14 mouse cellular contexts compared by ENCODE assay signal in the genomic region with DNA sequence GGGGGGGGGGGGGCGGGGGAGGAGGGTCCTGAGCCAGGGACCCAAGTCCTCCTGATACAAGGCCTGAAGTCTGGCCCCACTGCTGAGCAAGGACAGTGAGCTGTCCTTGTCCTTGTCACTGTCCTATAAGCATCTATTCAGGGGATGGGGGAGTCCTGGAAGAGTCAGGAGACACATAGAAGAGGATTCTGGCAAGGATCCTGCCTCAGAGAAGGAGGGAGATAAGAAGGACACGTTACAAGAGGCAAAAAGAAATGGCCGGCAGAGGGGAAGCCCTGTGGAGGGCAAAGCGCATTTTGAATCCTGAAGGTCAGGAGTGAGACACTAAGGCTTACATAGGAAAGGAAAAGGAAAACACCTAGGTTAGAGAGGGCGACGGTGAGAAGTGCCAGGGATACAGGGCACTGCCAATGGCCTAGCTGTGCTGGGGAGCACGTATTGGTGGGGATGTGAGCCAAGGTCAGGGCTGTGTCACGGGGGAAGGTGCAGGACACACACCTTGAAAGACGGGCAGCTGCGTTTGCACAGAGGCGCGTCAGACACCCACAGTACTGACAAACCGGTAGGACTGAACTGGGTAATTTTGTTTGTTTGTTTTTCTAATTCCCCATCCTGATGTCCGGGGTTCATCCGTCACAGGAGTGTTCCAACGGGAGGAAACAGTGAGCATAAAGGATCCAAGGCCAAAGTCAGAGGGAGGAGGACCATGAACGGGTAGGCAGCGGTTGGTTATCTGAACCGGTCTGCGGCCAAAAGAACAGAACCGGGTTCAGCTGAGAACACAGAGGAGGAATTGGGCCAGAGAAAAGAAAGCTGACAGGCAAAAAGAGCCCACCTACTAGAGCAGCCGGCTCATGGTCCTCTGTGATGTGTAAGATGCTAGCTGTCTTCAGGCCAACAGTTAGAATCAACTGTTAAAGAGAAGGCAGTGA. TPM values are rescaled to one million over a fixed set of nuclear protein-coding genes. Genes with fewer than 3 reads are reported as not detected.
DNase-seq lines count a peak whose midpoint lies in the region; ATAC-seq and TF ChIP-seq lines count a peak whose summit lies in the region.
"Had no signal": no experiment of that assay in that cellular context is flagged by ENCODE, and none has a peak within 500 bp of the region (broad histone marks: within the 10 kb centered on the region; RNA-seq: fewer than 3 reads in every experiment).

No protein-coding gene starts in this region.

- ATAC-seq in embryonic facial prominence, embryonic 14.5 days (ENCODE audit: low read depth), result no peak
- peak; percentile 79 for ATAC-seq in hindbrain, embryonic 16.5 days
- no peak for ATAC-seq in hindbrain, embryonic 11.5 days (ENCODE audit: low FRiP score)
- peak; percentile 74 for ATAC-seq in midbrain, postnatal 0 days (ENCODE audit: low FRiP score)
- ATAC-seq: forebrain, embryonic 13.5 days; midbrain, embryonic 15.5 days had no signal

- H3K4me3 ChIP-seq in embryonic facial prominence, embryonic 14.5 days (ENCODE audit: low read depth, low read length), result no peak overlapping the region
- no peak overlapping the region for H3K4me3 ChIP-seq in embryonic facial prominence, embryonic 10.5 days
- H3K4me3 ChIP-seq in hindbrain, embryonic 16.5 days (ENCODE audit: low read length), result no peak overlapping the region
- no peak overlapping the region for H3K4me3 ChIP-seq in hindbrain, embryonic 11.5 days (ENCODE audit: low read depth, low read length)
- no peak overlapping the region for H3K4me3 ChIP-seq in midbrain, postnatal 0 days (ENCODE audit: low read depth, low read length)
- no peak overlapping the region for H3K4me3 ChIP-seq in midbrain, embryonic 10.5 days
- H3K4me3 ChIP-seq: embryonic facial prominence, embryonic 13.5 days; forebrain, embryonic 13.5 days; hindbrain, embryonic 13.5 days; limb, embryonic 10.5 days; liver, embryonic 15.5 days; midbrain, embryonic 15.5 days had no signal

- TF ChIP-seq CTCF in midbrain, postnatal 0 days (IDR thresholded peaks at IDR 0.05), result no peak

- no peaks in the 10 kb centered on the region for H3K36me3 ChIP-seq in embryonic facial prominence, embryonic 14.5 days (ENCODE audit: control insufficient read depth, insufficient read depth, low read length)
- no peaks in the 10 kb centered on the region for H3K36me3 ChIP-seq in embryonic facial prominence, embryonic 10.5 days (replicated peaks)
- no peaks in the 10 kb centered on the region for H3K36me3 ChIP-seq in hindbrain, embryonic 16.5 days (ENCODE audit: control insufficient read depth, insufficient read depth, low read length)
- H3K36me3 ChIP-seq in hindbrain, embryonic 11.5 days (ENCODE audit: control insufficient read depth, insufficient read depth, low read length), result no peaks in the 10 kb centered on the region
- no peaks in the 10 kb centered on the region for H3K36me3 ChIP-seq in midbrain, postnatal 0 days (ENCODE audit: insufficient read depth, low read length)
- no peaks in the 10 kb centered on the region for H3K36me3 ChIP-seq in midbrain, embryonic 10.5 days
- H3K36me3 ChIP-seq: embryonic facial prominence, embryonic 13.5 days; hindbrain, embryonic 13.5 days; limb, embryonic 10.5 days; liver, embryonic 15.5 days; midbrain, embryonic 15.5 days had no signal

- peaks cover 24% of the 10 kb centered on the region for H3K4me1 ChIP-seq in embryonic facial prominence, embryonic 14.5 days (ENCODE audit: control insufficient read depth, insufficient read depth, low read length)
- H3K4me1 ChIP-seq in embryonic facial prominence, embryonic 10.5 days, result peaks cover 52% of the 10 kb centered on the region
- H3K4me1 ChIP-seq in hindbrain, embryonic 16.5 days (ENCODE audit: control insufficient read depth, insufficient read depth, low read depth, low read length), result peaks cover 12% of the 10 kb centered on the region
- no peaks in the 10 kb centered on the region for H3K4me1 ChIP-seq in hindbrain, embryonic 11.5 days (replicated peaks; ENCODE audit: control insufficient read depth, insufficient read depth, low read length)
- H3K4me1 ChIP-seq in midbrain, postnatal 0 days (ENCODE audit: insufficient read depth, low read length), result peaks cover 13% of the 10 kb centered on the region; the same call in 1 of the 2 replicates
- peaks cover 20% of the 10 kb centered on the region for H3K4me1 ChIP-seq in midbrain, embryonic 10.5 days

- H3K27me3 ChIP-seq in embryonic facial prominence, embryonic 14.5 days (replicated peaks; ENCODE audit: control insufficient read depth, insufficient read depth, low read length), result no peaks in the 10 kb centered on the region
- H3K27me3 ChIP-seq in embryonic facial prominence, embryonic 10.5 days (replicated peaks; ENCODE audit: low read depth, poor library complexity, severe bottlenecking), result no peaks in the 10 kb centered on the region; the same call in 1 of the 2 replicates
- no peaks in the 10 kb centered on the region for H3K27me3 ChIP-seq in hindbrain, embryonic 16.5 days (replicated peaks; ENCODE audit: control insufficient read depth, insufficient read depth, low read length)
- no peaks in the 10 kb centered on the region for H3K27me3 ChIP-seq in hindbrain, embryonic 11.5 days (ENCODE audit: control insufficient read depth, insufficient read depth, low read length)
- H3K27me3 ChIP-seq in midbrain, postnatal 0 days (ENCODE audit: insufficient read depth, low read length), result no peaks in the 10 kb centered on the region
- H3K27me3 ChIP-seq in midbrain, embryonic 10.5 days (ENCODE audit: low read depth, poor library complexity, severe bottlenecking), result no peaks in the 10 kb centered on the region
- H3K27me3 ChIP-seq: embryonic facial prominence, embryonic 13.5 days; forebrain, embryonic 13.5 days; hindbrain, embryonic 13.5 days; liver, embryonic 15.5 days; midbrain, embryonic 15.5 days had no signal

- H3K9ac ChIP-seq in embryonic facial prominence, embryonic 14.5 days (ENCODE audit: low read depth, low read length), result 0 out of 2 replicates have a peak overlapping the region, but pooled peaks have one; percentile 0
- no peak overlapping the region for H3K9ac ChIP-seq in hindbrain, embryonic 16.5 days (ENCODE audit: low read depth, low read length)
- H3K9ac ChIP-seq in hindbrain, embryonic 11.5 days (ENCODE audit: low read depth, low read length), result no peak overlapping the region
- no peak overlapping the region for H3K9ac ChIP-seq in midbrain, postnatal 0 days (replicated peaks; ENCODE audit: low read length, poor library complexity, severe bottlenecking)
- H3K9ac ChIP-seq: embryonic facial prominence, embryonic 13.5 days; forebrain, embryonic 13.5 days; hindbrain, embryonic 13.5 days; liver, embryonic 15.5 days; midbrain, embryonic 15.5 days had no signal

- no peak overlapping the region for H3K27ac ChIP-seq in embryonic facial prominence, embryonic 14.5 days (replicated peaks; ENCODE audit: low read depth, low read length)
- no peak overlapping the region for H3K27ac ChIP-seq in embryonic facial prominence, embryonic 10.5 days (replicated peaks)
- 0 out of 2 replicates have a peak overlapping the region, but pooled peaks have one; percentile 16 for H3K27ac ChIP-seq in hindbrain, embryonic 16.5 days (ENCODE audit: low read depth, low read length)
- H3K27ac ChIP-seq in hindbrain, embryonic 11.5 days (ENCODE audit: low read depth, low read length), result no peak overlapping the region
- no peak overlapping the region for H3K27ac ChIP-seq in midbrain, postnatal 0 days (ENCODE audit: low read depth, low read length)
- no peak overlapping the region for H3K27ac ChIP-seq in midbrain, embryonic 10.5 days (replicated peaks)
- H3K27ac ChIP-seq: embryonic facial prominence, embryonic 13.5 days; forebrain, embryonic 13.5 days; hindbrain, embryonic 13.5 days; limb, embryonic 10.5 days; liver, embryonic 15.5 days; midbrain, embryonic 15.5 days had no signal

- no peaks in the 10 kb centered on the region for H3K9me3 ChIP-seq in embryonic facial prominence, embryonic 14.5 days (ENCODE audit: control insufficient read depth, low read length)
- no peaks in the 10 kb centered on the region for H3K9me3 ChIP-seq in embryonic facial prominence, embryonic 10.5 days
- no peaks in the 10 kb centered on the region for H3K9me3 ChIP-seq in hindbrain, embryonic 16.5 days (ENCODE audit: control insufficient read depth, low read length)
- H3K9me3 ChIP-seq in hindbrain, embryonic 11.5 days (ENCODE audit: control insufficient read depth, low read length), result no peaks in the 10 kb centered on the region
- no peaks in the 10 kb centered on the region for H3K9me3 ChIP-seq in midbrain, postnatal 0 days (ENCODE audit: low read length)
- H3K9me3 ChIP-seq in midbrain, embryonic 10.5 days (replicated peaks), result no peaks in the 10 kb centered on the region
- H3K9me3 ChIP-seq: embryonic facial prominence, embryonic 13.5 days; forebrain, embryonic 13.5 days; hindbrain, embryonic 13.5 days; limb, embryonic 10.5 days; liver, embryonic 15.5 days; midbrain, embryonic 15.5 days had no signal

- WGBS in embryonic facial prominence, embryonic 14.5 days, result 74% methylated on average over 21 of the region's 22 CpGs
- WGBS in embryonic facial prominence, embryonic 10.5 days, result 74% methylated on average over 22 of the region's 22 CpGs
- 74% methylated on average over 21 of the region's 22 CpGs for WGBS in hindbrain, embryonic 16.5 days
- WGBS in hindbrain, embryonic 11.5 days, result 78% methylated on average over 22 of the region's 22 CpGs
- 76% methylated on average over 21 of the region's 22 CpGs for WGBS in midbrain, postnatal 0 days
- 86% methylated on average over 21 of the region's 22 CpGs for WGBS in midbrain, embryonic 10.5 days

- no peak overlapping the region for H3K4me2 ChIP-seq in embryonic facial prominence, embryonic 14.5 days (ENCODE audit: low read depth, low read length)
- no peak overlapping the region for H3K4me2 ChIP-seq in hindbrain, embryonic 16.5 days (ENCODE audit: low read length)
- H3K4me2 ChIP-seq in hindbrain, embryonic 11.5 days (replicated peaks; ENCODE audit: low read depth, low read length), result no peak overlapping the region
- H3K4me2 ChIP-seq in midbrain, postnatal 0 days (ENCODE audit: low read depth, low read length, poor library complexity, severe bottlenecking), result no peak overlapping the region
- H3K4me2 ChIP-seq: embryonic facial prominence, embryonic 13.5 days; forebrain, embryonic 13.5 days; hindbrain, embryonic 13.5 days; liver, embryonic 15.5 days; midbrain, embryonic 15.5 days had no signal

- no peak for DNase-seq in embryonic facial prominence, embryonic 14.5 days (ENCODE audit: low spot score)
- no peak for DNase-seq in embryonic facial prominence, embryonic 10.5 days (ENCODE audit: low spot score)
- no peak for DNase-seq in hindbrain, embryonic 11.5 days (ENCODE audit: low spot score)
- no peak for DNase-seq in midbrain, postnatal 0 days (ENCODE audit: low spot score)
- no peak for DNase-seq in midbrain, embryonic 10.5 days (ENCODE audit: low spot score)
- peak; percentile 74 for DNase-seq in testis, postnatal 14 days (ENCODE audit: low spot score)
- DNase-seq in layer of hippocampus, adult 9-10 months (ENCODE audit: low spot score), result no peak

RNA-seq across cellular contexts. Expression of a gene that starts 8.9 kb away (rescaled TPM):
- 16.0 and 16.1 TPM in 2 replicates for polyA plus RNA-seq in embryonic facial prominence, embryonic 14.5 days (2014; fragmentation: Nextera tagmentation; extraction: Ambion mirVana)
- polyA plus RNA-seq in embryonic facial prominence, embryonic 10.5 days (2016; fragmentation: Nextera tagmentation; extraction: Ambion mirVana), result 11.7 and 13.1 TPM in 2 replicates
- polyA plus RNA-seq in hindbrain, embryonic 16.5 days (2015; fragmentation: Nextera tagmentation; extraction: Ambion mirVana), result 25.3 and 27.6 TPM in 2 replicates
- polyA plus RNA-seq in hindbrain, embryonic 11.5 days (2014; fragmentation: Nextera tagmentation; extraction: Ambion mirVana), result 16.9 and 18.4 TPM in 2 replicates
- 35.8 and 37.0 TPM in 2 replicates for total RNA-seq in midbrain, postnatal 0 days (2014; rRNA removed)
- 21.6 and 21.9 TPM in 2 replicates for polyA plus RNA-seq in midbrain, postnatal 0 days (2015; fragmentation: Nextera tagmentation; extraction: Ambion mirVana)
- 13.3 and 16.8 TPM in 2 replicates for polyA plus RNA-seq in midbrain, embryonic 10.5 days (2016; fragmentation: Nextera tagmentation; extraction: Ambion mirVana)

RNA-seq across cellular contexts. Expression of a gene that starts 37.2 kb away (rescaled TPM):
- 8.1 and 11.1 TPM in 2 replicates for polyA plus RNA-seq in embryonic facial prominence, embryonic 14.5 days (2014; fragmentation: Nextera tagmentation; extraction: Ambion mirVana)
- polyA plus RNA-seq in embryonic facial prominence, embryonic 10.5 days (2016; fragmentation: Nextera tagmentation; extraction: Ambion mirVana), result 11.2 and 11.9 TPM in 2 replicates
- 12.6 and 13.2 TPM in 2 replicates for polyA plus RNA-seq in hindbrain, embryonic 16.5 days (2015; fragmentation: Nextera tagmentation; extraction: Ambion mirVana)
- polyA plus RNA-seq in hindbrain, embryonic 11.5 days (2014; fragmentation: Nextera tagmentation; extraction: Ambion mirVana), result 7.3 and 8.3 TPM in 2 replicates
- total RNA-seq in midbrain, postnatal 0 days (2014; rRNA removed), result 19.7 and 19.8 TPM in 2 replicates
- polyA plus RNA-seq in midbrain, postnatal 0 days (2015; fragmentation: Nextera tagmentation; extraction: Ambion mirVana), result 13.6 and 13.9 TPM in 2 replicates
- 10.8 and 12.5 TPM in 2 replicates for polyA plus RNA-seq in midbrain, embryonic 10.5 days (2016; fragmentation: Nextera tagmentation; extraction: Ambion mirVana)

Comparison
In these comparisons a context has a peak if more than half of its experiments do, and no peak if none do; other contexts are left out.
1. ATAC-seq: peak in hindbrain, embryonic 16.5 days (single experiment) and midbrain, postnatal 0 days (single experiment); none in embryonic facial prominence, embryonic 14.5 days (single experiment) and hindbrain, embryonic 11.5 days (single experiment).